Mouse (Mus musculus): ENCODE results near the gene Ruvbl2.

DNA sequence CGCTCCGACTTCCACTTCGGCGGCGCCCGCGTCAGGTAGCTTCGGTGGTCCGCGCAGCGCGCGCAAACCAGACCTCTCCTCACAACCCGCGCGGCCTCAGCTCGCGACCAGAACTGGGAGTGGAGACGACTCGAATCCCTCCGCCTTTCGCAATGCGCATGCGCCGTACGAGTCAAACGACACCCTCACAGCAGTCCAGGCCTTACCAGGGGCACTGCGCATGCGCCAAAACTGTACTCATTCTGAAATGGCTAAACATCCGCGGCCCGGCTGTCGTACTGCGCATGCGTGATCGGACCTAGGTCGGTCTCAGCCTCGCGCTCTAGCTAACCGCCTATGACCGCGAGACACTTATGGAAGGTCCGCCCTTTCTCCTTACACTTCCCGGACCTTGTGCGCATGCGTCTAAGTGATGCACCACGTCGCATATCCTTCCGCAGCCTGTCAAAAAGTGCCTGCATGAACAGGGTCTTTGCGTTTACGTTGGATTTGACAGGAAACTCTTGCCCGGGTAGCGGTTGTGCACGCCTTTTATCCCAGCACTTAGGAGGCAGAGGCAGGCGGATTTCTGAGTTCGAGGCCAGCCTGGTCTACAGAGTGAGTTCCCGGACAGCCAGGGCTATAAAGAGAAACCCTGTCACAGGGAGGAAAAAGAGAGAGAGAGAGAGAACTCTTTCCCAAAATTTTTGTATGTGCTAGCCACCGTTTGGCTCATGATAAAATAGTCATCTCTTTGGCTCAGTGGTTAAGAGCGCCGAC, 42.1 kb downstream of the Ruvbl2 start, which contains the start of gene Snrnp70:
- TF ChIP-seq CTCF (IDR thresholded peaks at IDR 0.05; ENCODE audit: control insufficient read depth, insufficient read depth, insufficient read length), result no peak
- no peak for TF ChIP-seq MYOG (IDR thresholded peaks at IDR 0.05; ENCODE audit: control insufficient read depth, extremely low read depth, insufficient read length)
- TF ChIP-seq MAX (IDR thresholded peaks at IDR 0.05), result no peak
- no peak for TF ChIP-seq MYOD1 (IDR thresholded peaks at IDR 0.05; ENCODE audit: control insufficient read depth, insufficient read length, low read depth)
- no peak for TF ChIP-seq USF1 (IDR thresholded peaks at IDR 0.05; ENCODE audit: low read depth)
- no peak for TF ChIP-seq FOSL1 (IDR thresholded peaks at IDR 0.05; ENCODE audit: insufficient read depth, low read length, poor library complexity, severe bottlenecking)

Data from C2C12 (cell line).